Mouse (Mus musculus): ENCODE data around the gene 5730455P16Rik. TPM values are rescaled to one million over a fixed set of nuclear protein-coding genes. Genes with fewer than 3 reads are reported as not detected.

5730455P16Rik gene
- polyA plus RNA-seq, 1 experiment from 2014 or later, result 37.4 TPM

DNA sequence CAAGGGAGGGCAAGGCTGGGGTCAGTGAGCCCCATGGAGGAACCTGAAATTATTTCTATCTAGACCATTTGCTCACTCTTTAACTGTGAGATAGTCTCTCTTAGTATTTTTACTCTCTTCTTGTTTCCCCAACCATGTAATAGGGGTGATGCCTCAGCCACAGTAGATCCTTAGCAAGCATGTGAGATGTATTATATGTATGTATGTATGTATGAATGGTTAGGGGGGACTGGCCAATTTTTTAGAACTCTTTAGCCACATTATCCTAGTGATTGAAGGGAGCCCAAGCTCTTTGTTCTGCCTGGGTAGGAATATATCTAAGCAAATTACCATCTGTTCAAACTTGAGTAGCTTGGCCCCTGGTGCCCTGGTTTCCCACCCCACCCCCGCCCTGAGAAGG lies 64.4 kb downstream of the 5730455P16Rik start:
- no peaks in the 10 kb centered on the region for H3K36me3 ChIP-seq (replicated peaks)
- H3K4me3 ChIP-seq, result no peak overlapping the region
- H3K9me3 ChIP-seq, result no peaks in the 10 kb centered on the region
- H3K27ac ChIP-seq, result no peak overlapping the region
- peaks cover 34% of the 10 kb centered on the region for H3K4me1 ChIP-seq
- H3K4me2 ChIP-seq, result no peak overlapping the region
- no peak for ATAC-seq (replicated peaks)
- H3K27me3 ChIP-seq (replicated peaks), result no peaks in the 10 kb centered on the region
- 82% methylated on average over 1 of the region's 1 CpGs for WGBS
- no peak overlapping the region for H3K9ac ChIP-seq

DNA sequence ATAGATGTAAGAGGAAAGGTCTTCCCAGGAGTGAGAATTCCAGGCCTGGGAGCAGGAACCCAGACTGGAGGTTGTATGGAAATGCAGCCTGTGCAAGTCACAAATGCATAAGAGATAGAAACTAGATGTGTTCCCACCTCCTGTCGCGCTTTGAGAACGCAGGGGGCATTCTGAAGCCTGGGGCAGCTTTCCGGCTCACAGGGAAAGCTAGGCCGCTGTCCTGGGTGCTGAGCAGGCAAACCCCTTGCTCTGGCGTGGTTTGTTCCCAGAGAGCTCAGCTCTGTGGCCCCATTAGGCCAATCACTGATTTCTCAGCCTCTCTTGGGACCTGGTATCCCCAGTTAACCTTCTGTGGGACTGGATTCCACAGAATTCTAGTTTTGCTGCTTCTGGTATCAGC lies 65.3 kb downstream of the 5730455P16Rik start:
- Histone ChIP-seq H3K4me3 (no peak overlapping the region), H3K36me3 (replicated peaks) (no peaks in the 10 kb centered on the region), H3K27me3 (replicated peaks) (no peaks in the 10 kb centered on the region), H3K27ac (peak overlapping the region; percentile 49), H3K9me3 (no peaks in the 10 kb centered on the region), H3K9ac (no peak overlapping the region), H3K4me1 (peaks cover 34% of the 10 kb centered on the region), H3K4me2 (no peak overlapping the region)
- ATAC-seq (replicated peaks), result no peak
- 10% methylated on average over 6 of the region's 6 CpGs for WGBS

DNA sequence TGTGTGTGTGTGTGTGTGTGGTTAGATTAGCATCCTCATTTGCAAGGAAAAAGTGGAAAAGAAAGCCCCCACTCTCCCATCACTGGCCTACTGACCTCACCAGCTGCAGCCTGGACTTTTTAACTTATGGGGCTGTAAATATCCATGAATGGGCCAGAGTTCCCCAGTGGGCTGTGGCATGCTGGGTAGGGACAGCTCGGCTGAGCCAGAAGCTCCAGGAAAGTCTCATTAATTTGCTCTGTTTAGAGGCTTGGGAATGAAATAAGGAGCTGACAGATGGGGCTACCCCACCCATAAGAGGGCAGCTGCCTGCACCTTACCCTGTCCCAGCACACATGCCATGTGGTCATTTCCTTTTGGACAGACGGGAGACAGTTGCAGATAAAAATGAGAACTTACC lies 65.8 kb downstream of the 5730455P16Rik start:
- 24% methylated on average over 2 of the region's 2 CpGs for WGBS
- H3K36me3 ChIP-seq (replicated peaks), result no peaks in the 10 kb centered on the region
- peaks cover 34% of the 10 kb centered on the region for H3K4me1 ChIP-seq
- H3K9me3 ChIP-seq, result no peaks in the 10 kb centered on the region
- H3K27ac ChIP-seq, result peak overlapping the region; percentile 49
- H3K9ac ChIP-seq, result no peak overlapping the region
- no peak overlapping the region for H3K4me2 ChIP-seq
- no peaks in the 10 kb centered on the region for H3K27me3 ChIP-seq (replicated peaks)
- H3K4me3 ChIP-seq, result no peak overlapping the region
- ATAC-seq (replicated peaks), result 0 out of 2 replicates have a peak, but pooled peaks have one; percentile 24

DNA sequence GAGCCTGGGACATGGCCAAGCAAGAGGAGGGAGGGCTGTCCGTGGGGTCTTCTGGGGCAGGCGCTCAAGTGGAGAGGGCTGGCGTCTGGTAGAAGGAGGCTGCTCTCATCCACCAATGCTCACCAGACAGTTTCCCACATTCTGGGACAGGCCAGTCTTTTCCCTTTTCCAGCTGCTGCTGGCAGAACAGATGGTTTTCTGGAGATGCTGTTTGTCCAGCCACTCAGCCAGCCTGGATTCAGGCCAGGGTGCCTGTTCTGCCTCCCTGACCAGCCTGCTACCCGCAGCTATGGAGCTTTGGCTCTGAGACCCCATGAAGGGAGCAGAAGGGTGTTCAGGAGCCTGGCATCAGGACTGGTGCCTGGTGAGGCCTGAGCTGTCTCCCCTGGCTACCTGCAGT lies 66.6 kb downstream of the 5730455P16Rik start:
- WGBS, result 40% methylated on average over 4 of the region's 4 CpGs
- Histone ChIP-seq H3K9me3 (no peaks in the 10 kb centered on the region), H3K4me2 (no peak overlapping the region), H3K4me1 (peaks cover 31% of the 10 kb centered on the region), H3K36me3 (replicated peaks) (no peaks in the 10 kb centered on the region), H3K9ac (no peak overlapping the region), H3K4me3 (no peak overlapping the region), H3K27ac (peak overlapping the region; percentile 57; the same call in 1 of the 2 replicates), H3K27me3 (replicated peaks) (no peaks in the 10 kb centered on the region)
- ATAC-seq (replicated peaks), result no peak

Other genes starting within 250 kb of the 5730455P16Rik start
- gene Tefm, start 235.9 kb downstream of the 5730455P16Rik start, polyA plus RNA-seq (2015; fragmentation: Nextera tagmentation; extraction: Ambion mirVana), result 20.2 and 22.4 TPM in 2 replicates
- 4.2 and 4.3 TPM in 2 replicates for gene Adap2, start 223.9 kb downstream of the 5730455P16Rik start, polyA plus RNA-seq (2015; fragmentation: Nextera tagmentation; extraction: Ambion mirVana)
- gene Rnf135, start 194.2 kb downstream of the 5730455P16Rik start, polyA plus RNA-seq (2015; fragmentation: Nextera tagmentation; extraction: Ambion mirVana), result 3.3 and 3.9 TPM in 2 replicates
- 72.7 and 74.7 TPM in 2 replicates for gene Rhot1, start 169.0 kb downstream of the 5730455P16Rik start, polyA plus RNA-seq (2015; fragmentation: Nextera tagmentation; extraction: Ambion mirVana)
- 9.2 and 10.8 TPM in 2 replicates for gene Rhbdl3, start 77.1 kb downstream of the 5730455P16Rik start, polyA plus RNA-seq (2015; fragmentation: Nextera tagmentation; extraction: Ambion mirVana)
- 183 and 194 TPM in 2 replicates for gene Zfp207, start 5.2 kb upstream of the 5730455P16Rik start, polyA plus RNA-seq (2015; fragmentation: Nextera tagmentation; extraction: Ambion mirVana)
- 273 and 278 TPM in 2 replicates for gene Psmd11, start 50.6 kb upstream of the 5730455P16Rik start, polyA plus RNA-seq (2015; fragmentation: Nextera tagmentation; extraction: Ambion mirVana)
- gene Cdk5r1, start 99.0 kb upstream of the 5730455P16Rik start, polyA plus RNA-seq (2015; fragmentation: Nextera tagmentation; extraction: Ambion mirVana), result 102 and 105 TPM in 2 replicates